Mouse (Mus musculus): ENCODE results near the gene Dnajb6. TPM values are rescaled to one million over a fixed set of nuclear protein-coding genes. Genes with fewer than 3 reads are reported as not detected.
A peak's percentile ranks its signal among the peaks of the same experiment; 100 is the strongest.
"Not testable (repeated sequence)": the region's sequence is repeated elsewhere in the genome, so short reads cannot be mapped to it uniquely, and the experiment has no call there.

Dnajb6 gene
- 100 to 1,000 TPM; 101 to 112 TPM for total RNA-seq (2021)
- long read RNA-seq, experiment 1, transcript Dnajb6-203 (8 exons, 1,605 nt): major isoform, 131 of 206 reads
- long read RNA-seq, experiment 1, transcript Dnajb6-201 (10 exons, 2,918 nt): minor isoform, 35 of 206 reads
- long read RNA-seq, experiment 1, partial matches to known transcripts: 14 of 206 reads
- long read RNA-seq, experiment 1, other reads (novel, unspliced or antisense): 26 of 206 reads
- long read RNA-seq, experiment 2, transcript Dnajb6-201 (10 exons, 2,918 nt): minor isoform, 30 of 99 reads
- long read RNA-seq, experiment 2, transcript Dnajb6-203 (8 exons, 1,605 nt): major isoform, 50 of 99 reads
- long read RNA-seq, experiment 2, partial matches to known transcripts: 4 of 99 reads
- long read RNA-seq, experiment 2, other reads (novel, unspliced or antisense): 12 of 99 reads

- DNase-seq: peak; percentile 99
Observed at GRCm38 (mm10) chr5:29735557-29736061, at the start of gene Dnajb6, which contains the start of gene Gm5129. TSS of gene Dnajb6 (plus strand) at chr5:29735688. TSS of gene Gm5129 (minus strand) at chr5:29735936.

- DNase-seq: peak; percentile 54
Observed at GRCm38 (mm10) chr5:29687671-29688070, 47.8 kb upstream of the Dnajb6 start.

- no peak for DNase-seq
Observed at GRCm38 (mm10) chr5:29688352-29688751, 47.1 kb upstream of the Dnajb6 start.

GRCm38 (mm10) chr5:29698493-29698892 lies 37.0 kb upstream of the Dnajb6 start:
- DNase-seq: no peak

- no peak for DNase-seq
Observed at GRCm38 (mm10) chr5:29699520-29700202, 35.8 kb upstream of the Dnajb6 start.

- no peak for DNase-seq
Observed at GRCm38 (mm10) chr5:29707241-29707640, 28.2 kb upstream of the Dnajb6 start.

GRCm38 (mm10) chr5:29708258-29708657 lies 27.2 kb upstream of the Dnajb6 start:
- no peak for DNase-seq

GRCm38 (mm10) chr5:29711631-29712030 lies 23.9 kb upstream of the Dnajb6 start:
- no peak for DNase-seq

GRCm38 (mm10) chr5:29712906-29713305 lies 22.6 kb upstream of the Dnajb6 start:
- no peak for DNase-seq

- no peak for DNase-seq
Observed at GRCm38 (mm10) chr5:29721159-29721558, 14.3 kb upstream of the Dnajb6 start.

GRCm38 (mm10) chr5:29725369-29725768 lies 10.1 kb upstream of the Dnajb6 start:
- DNase-seq: no peak

- DNase-seq: not testable (repeated sequence)
Observed at GRCm38 (mm10) chr5:29726070-29726469, 9.4 kb upstream of the Dnajb6 start.

GRCm38 (mm10) chr5:29734831-29735510 lies 517 bp upstream of the Dnajb6 start:
- no peak for DNase-seq

GRCm38 (mm10) chr5:29736073-29736900 lies 799 bp downstream of the Dnajb6 start:
- DNase-seq: peak; percentile 70

- DNase-seq: no peak
Observed at GRCm38 (mm10) chr5:29736942-29737341, 1.5 kb downstream of the Dnajb6 start.

GRCm38 (mm10) chr5:29737471-29737870 lies 2.0 kb downstream of the Dnajb6 start:
- no peak for DNase-seq

- DNase-seq: no peak
Observed at GRCm38 (mm10) chr5:29738076-29738475, 2.6 kb downstream of the Dnajb6 start.

GRCm38 (mm10) chr5:29740651-29741050 lies 5.2 kb downstream of the Dnajb6 start:
- DNase-seq: no peak

- DNase-seq: no peak
Observed at GRCm38 (mm10) chr5:29741093-29741492, 5.6 kb downstream of the Dnajb6 start.

- DNase-seq: no peak
Observed at GRCm38 (mm10) chr5:29747661-29748060, 12.2 kb downstream of the Dnajb6 start.

GRCm38 (mm10) chr5:29751306-29751705 lies 15.8 kb downstream of the Dnajb6 start:
- DNase-seq: peak; percentile 38

- DNase-seq: no peak
Observed at GRCm38 (mm10) chr5:29752894-29753293, 17.4 kb downstream of the Dnajb6 start.

Data from adrenal gland, postnatal 10 days (tissue).